Mouse (Mus musculus) Patski (cell line): ENCODE measurements at regions not wholly inside any gene's neighbourhood (a gene's known extent, or its start where the extent isn't known, plus 50 kb on each side); places are given as distances from the start of the nearest gene placed in this dataset.

Experiments
- ATAC-seq: fragments of 100-300 bp; one replicate; pipeline ENCODE4 v1.8.0; 2021
- CTCF ChIA-PET: fragments of 350-600 bp; sonication (Branson Sonifier 250); formaldehyde crosslinking; loops from one replicate; lab custom pipeline; 2022; ENCODE audit warnings: inconsistent platforms; lab: Charles Lee
- POLR2A ChIA-PET: fragments of 350-600 bp; sonication (Branson Sonifier 250); formaldehyde crosslinking; loops from one replicate; lab custom pipeline; 2022; ENCODE audit warnings: antibody characterized with exemption, inconsistent platforms; lab: Charles Lee
- DNase-seq: peaks from one replicate; pipeline ENCODE4 v3.0.0-alpha.2; 2011; ENCODE audit warnings: low read depth, low spot score
- H3K27me3 ChIP-seq: fragments of 371-371 bp; one replicate; pipeline ENCODE4 v1.5.1; 2021
- CTCF ChIP-seq: fragments of 100-300 bp; IDR thresholded peaks from one replicate; pipeline ENCODE4 v1.5.1; 2021
- in situ Hi-C: fragments of 300-500 bp; cut with MboI; formaldehyde crosslinking; loops from 3 replicates; pipeline ENCODE4 v1.11.1; 2018; ENCODE audit warnings: low pct_unique_long_range_greater_than_20kb, mixed read lengths

DNA sequence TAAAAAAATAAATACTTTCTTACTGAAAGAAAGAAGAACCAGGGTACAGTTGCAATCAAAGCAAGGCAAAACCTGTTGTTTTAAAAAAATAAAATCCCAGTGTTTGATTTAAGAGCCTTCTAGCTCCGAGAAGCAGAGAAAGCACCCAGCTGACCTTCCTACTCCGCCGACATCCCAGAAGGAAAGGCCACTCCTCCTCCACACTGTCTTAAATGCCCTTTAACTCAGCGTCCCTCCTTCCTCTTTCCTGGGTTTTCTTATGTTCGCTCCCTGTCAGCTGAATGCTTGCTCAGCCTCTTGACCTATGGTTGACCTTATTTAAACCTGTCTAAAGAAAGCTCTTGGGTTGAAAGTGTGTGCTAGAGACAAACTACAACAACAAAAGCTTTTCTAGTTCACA is 79.1 kb downstream of the Sptssa start:
- ATAC-seq = no peak
- in situ Hi-C loops = loop anchor here (10.0 kb wide), 1 partner anchor 98 kb away; no protein-coding TSS in a partner anchor
- POLR2A ChIA-PET = no interaction called here

DNA sequence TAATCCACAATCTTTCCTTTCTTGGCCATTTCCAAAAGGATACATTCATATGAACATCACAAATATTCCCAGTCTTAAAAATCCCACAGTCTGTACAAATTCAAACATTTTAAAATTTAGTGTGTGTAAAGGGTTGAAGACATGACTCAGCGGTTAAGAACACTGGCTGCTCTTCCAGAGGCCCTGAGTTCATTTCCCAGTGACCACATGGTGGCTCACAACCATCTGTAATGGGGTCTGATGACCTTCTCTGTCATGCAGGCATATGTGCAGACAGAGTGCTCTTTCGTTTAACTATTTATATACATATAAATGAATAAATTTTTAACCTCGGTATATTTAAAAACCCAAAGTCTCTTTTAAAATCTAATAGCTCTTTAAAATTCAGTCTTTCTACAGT is 79.6 kb downstream of the Sptssa start:
- no peak for DNase-seq
- TF ChIP-seq CTCF = peak; percentile 38
- CTCF ChIA-PET = no interaction called here
- POLR2A ChIA-PET = no interaction called here
- in situ Hi-C loops = loop anchor here (10.0 kb wide), 1 partner anchor 98 kb away; no protein-coding TSS in a partner anchor
- no peak for ATAC-seq
- no peaks in the 10 kb centered on the region for H3K27me3 ChIP-seq

More for the DNA sequence above, 79.1 kb downstream of the Sptssa start:
- no peaks in the 10 kb centered on the region for H3K27me3 ChIP-seq
- no peak for TF ChIP-seq CTCF
- CTCF ChIA-PET = interaction anchor here (1.3 kb wide), 1 partner anchor 9 kb away, joined by 4 read pairs; no protein-coding TSS in a partner anchor
- no peak for DNase-seq

DNA sequence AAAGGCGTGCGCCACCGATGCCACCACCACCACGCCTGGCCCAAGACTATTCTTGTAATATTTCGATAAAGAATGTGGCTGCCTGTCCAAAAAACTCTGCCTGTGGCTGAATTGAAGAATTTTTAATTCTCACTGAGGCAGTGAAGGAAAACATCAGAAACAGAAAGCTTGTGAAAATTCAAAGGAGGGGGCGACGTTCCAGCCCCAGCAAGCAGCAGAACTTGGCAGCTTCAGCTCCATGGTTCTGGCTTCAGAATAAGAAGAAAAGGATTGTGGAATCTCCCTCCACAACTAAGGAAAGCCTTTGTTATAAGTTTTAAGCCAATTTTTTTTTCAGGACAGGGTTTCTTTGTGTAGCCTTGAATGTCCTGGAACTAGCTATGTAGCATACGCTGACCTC is 83.5 kb downstream of the Sptssa start:
- ChIA-PET POLR2A (interaction anchor here (0.7 kb wide), 1 partner anchor 1277 kb away, joined by 5 read pairs; no protein-coding TSS in a partner anchor), CTCF (no interaction called here)
- H3K27me3 ChIP-seq = no peaks in the 10 kb centered on the region
- DNase-seq (no peak), ATAC-seq (no peak)
- in situ Hi-C loops = loop anchor here (10.0 kb wide), 1 partner anchor 102 kb away; no protein-coding TSS in a partner anchor
- no peak for TF ChIP-seq CTCF

DNA sequence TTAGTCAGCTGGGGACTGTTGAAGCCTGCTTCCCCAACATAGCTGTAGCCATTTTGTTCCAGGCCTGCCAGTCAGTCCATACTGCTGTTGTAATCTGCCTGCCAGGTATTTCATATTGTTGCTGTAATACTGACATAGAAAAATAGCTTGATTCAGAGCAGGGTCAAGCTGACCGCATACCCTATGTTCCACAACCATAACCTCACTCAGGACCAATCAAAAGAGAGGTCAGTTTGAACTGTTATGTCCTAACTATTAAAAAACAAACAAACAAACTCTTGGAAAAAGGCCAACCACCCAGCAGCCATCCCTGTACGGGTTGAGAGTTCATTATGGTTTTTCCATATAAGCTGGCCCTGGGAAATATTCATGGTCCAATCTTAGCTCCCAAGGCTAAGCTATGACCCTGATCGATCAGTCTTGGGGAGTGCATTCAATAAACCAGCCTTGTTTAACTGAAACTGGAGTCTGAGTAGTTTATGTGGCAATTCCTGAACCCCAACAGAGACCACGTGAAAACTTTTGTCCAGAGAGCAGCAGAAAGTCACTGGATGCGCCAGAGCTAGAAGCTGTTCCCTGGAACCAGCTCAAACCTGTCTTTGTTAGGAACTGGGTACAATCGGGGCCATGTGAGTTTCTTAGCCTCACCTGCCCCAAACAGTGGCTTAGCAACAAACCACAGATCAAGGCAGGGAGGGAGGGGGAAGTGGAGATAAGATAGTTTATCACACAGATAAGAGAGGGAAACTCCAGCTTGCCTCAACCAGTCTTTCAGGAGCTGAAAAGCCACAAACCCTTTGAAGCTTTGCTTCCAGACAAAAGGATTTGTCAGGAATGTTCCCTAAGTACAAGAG is 88.1 kb downstream of the Sptssa start:
- TF ChIP-seq CTCF = no peak
- no peaks in the 10 kb centered on the region for H3K27me3 ChIP-seq
- ATAC-seq (no peak), DNase-seq (no peak)
- CTCF ChIA-PET = interaction anchor here (1.0 kb wide), 1 partner anchor 9 kb away, joined by 4 read pairs; no protein-coding TSS in a partner anchor
- POLR2A ChIA-PET = no interaction called here
- in situ Hi-C loops = no loop called here

DNA sequence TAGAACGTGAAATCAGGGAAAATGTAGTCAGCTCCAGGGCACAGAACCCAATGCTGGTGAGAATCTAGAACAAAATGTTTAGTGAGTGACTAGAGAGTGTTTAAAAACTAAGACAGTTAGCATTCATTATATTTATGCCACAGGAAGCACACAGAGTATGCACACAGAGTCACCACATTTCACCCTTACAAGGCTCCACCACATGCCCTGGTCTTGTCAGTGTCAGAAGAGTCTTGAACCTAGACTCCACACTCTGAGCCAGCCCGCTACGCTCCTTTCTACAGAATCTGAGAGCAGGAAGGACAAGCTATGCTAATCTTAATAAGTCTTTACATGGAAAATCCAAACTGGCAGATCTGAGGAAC is 89.0 kb downstream of the Sptssa start:
- ChIA-PET POLR2A (interaction anchor here (0.6 kb wide), 1 partner anchor 51 kb away, joined by 3 read pairs; no protein-coding TSS in a partner anchor), CTCF (no interaction called here)
- ATAC-seq (no peak), DNase-seq (no peak)
- no peaks in the 10 kb centered on the region for H3K27me3 ChIP-seq
- no peak for TF ChIP-seq CTCF
- in situ Hi-C loops = no loop called here

DNA sequence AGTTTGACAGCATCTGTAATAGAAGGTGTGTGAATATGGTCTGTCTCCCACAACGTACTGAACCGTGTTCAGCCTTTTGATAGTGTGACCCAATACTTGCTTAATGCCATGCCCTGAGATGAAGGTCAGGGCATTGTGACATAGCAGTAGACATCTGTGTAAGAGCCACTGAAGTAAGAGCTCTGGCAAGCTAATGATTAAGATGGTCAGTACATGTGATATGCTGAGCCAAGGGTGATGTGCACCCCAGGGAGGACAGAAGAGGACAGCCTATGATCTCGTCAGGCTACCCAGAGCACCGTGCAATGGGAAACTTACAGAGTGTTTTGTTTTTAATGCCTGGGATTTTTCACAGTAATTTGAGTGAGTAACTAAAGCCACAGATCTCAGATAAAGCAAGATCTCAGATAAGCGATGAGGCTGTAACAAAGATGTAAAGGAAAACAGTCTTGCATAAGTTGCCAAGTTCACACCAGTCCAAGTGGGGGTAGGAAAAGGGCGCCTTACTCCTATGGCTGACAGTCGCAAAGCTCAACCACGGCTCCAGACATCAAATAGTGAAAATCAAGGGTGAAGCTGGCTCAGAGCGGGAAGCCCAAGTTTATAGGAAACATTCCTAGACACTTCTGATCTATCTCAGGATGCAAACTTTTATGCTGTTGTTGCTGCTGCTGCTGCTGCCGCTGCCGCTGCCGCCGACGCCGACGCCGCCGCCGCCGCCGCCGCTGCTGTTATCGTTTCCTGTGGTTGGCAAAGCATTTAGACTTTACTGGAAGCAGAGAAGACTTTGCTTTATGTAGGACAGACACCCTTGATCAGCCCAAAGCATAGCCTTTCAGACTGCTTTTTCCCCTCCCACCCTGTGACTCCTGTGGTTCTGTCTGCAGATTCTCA is 89.6 kb downstream of the Sptssa start:
- in situ Hi-C loops = no loop called here
- DNase-seq (no peak), ATAC-seq (peak; percentile 35)
- H3K27me3 ChIP-seq = no peaks in the 10 kb centered on the region
- TF ChIP-seq CTCF = no peak
- ChIA-PET POLR2A (interaction anchor here (0.6 kb wide), 1 partner anchor 52 kb away, joined by 3 read pairs; no protein-coding TSS in a partner anchor), CTCF (no interaction called here)

DNA sequence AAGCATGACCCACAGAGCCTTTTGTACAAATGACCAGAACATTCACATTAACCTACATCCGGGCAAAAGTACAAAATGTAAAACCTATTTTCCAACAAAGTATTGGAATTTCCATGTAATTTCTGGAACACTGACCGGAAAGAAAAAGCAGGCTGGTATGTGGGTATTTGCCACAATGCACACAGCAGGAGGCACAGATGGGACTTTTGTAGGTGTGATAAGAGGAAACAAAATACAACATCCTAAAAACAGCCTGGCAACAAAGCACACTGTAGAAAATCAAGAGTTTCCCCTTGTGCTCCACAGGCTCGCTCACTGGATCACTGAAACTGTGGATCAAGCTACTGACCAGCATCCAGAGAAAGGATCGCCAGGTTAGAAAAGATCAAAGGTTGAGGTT is 94.4 kb downstream of the Sptssa start:
- H3K27me3 ChIP-seq = no peaks in the 10 kb centered on the region
- DNase-seq (no peak), ATAC-seq (no peak)
- TF ChIP-seq CTCF = no peak
- POLR2A ChIA-PET = no interaction called here
- in situ Hi-C loops = no loop called here
- CTCF ChIA-PET = no interaction called here

DNA sequence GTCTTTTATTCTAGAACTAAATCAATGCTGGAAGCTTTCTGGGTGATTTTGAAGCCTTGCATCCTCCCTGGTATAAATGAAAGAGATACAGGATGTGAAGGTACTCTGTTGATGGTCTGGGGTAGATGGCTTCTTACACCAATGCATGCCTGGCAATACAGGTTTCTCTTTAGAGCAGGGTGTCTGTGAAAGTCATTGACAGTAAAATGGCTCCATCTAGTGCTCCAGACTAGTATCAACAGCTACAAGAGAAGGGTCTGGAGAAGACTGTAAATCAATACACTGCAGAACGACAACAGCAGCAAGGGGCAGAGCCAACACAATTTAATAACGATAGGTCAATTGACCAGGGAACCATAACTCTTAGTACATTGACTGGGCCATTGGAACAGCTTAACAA is 98.3 kb downstream of the Sptssa start:
- ChIA-PET CTCF (no interaction called here), POLR2A (no interaction called here)
- no peaks in the 10 kb centered on the region for H3K27me3 ChIP-seq
- TF ChIP-seq CTCF = peak; percentile 72
- in situ Hi-C loops = loop anchor here (5.0 kb wide), 2 partner anchors 451 to 1641 kb away; no protein-coding TSS in a partner anchor
- ATAC-seq = peak; percentile 51
- no peak for DNase-seq

DNA sequence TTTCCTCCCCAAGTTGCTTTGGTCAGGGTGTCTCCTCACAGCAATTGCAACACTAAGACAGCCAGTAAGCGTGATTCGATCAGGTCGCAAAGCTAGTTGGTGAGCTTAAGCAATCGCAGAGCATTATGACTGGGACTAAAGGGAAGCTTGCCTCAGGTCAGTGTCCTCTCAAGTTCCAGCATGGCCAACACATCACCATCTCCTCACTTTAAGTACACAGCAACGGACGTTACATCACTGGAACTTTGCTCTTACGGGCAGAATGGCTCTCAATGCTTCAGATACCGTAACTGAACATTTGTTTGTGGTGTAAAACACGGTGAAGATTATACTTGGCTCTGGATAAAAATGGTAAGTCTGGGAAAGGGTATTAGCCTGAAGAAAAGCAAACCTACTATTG is 106.7 kb downstream of the Sptssa start:
- no peak for DNase-seq
- no peaks in the 10 kb centered on the region for H3K27me3 ChIP-seq
- in situ Hi-C loops = no loop called here
- POLR2A ChIA-PET = no interaction called here
- TF ChIP-seq CTCF = no peak
- ATAC-seq = no peak
- CTCF ChIA-PET = interaction anchor here (1.9 kb wide), 1 partner anchor 13 kb away, joined by 3 read pairs; no protein-coding TSS in a partner anchor
